Mouse (Mus musculus): ENCODE results near the gene Pon3.

GRCm38 (mm10) chr6:5222080-5222479 is 34.0 kb downstream of the Pon3 start:
- TF ChIP-seq POLR2A (IDR thresholded peaks at IDR 0.05; ENCODE audit: insufficient read depth, low read length): no peak
- no peak for TF ChIP-seq CTCF (IDR thresholded peaks at IDR 0.05; ENCODE audit: low read depth, low read length)
- TF ChIP-seq EP300 (IDR thresholded peaks at IDR 0.05; ENCODE audit: insufficient read depth, low read depth, low read length): no peak
